Mouse (Mus musculus) erythroblast, embryonic 14.5 days (primary cell): ENCODE results near the gene Olfr323. TPM values are rescaled to one million over a fixed set of nuclear protein-coding genes. Genes with fewer than 3 reads are reported as not detected.

ENCODE experiments used
- H3K27me3 ChIP-seq: 2 replicates; pipeline ENCODE4 v1.6.1; 2012; ENCODE audit warnings: inconsistent platforms; ENCODE audit not compliant: control insufficient read depth
- H3K36me3 ChIP-seq: 2 replicates; pipeline ENCODE4 v1.6.1; 2012; ENCODE audit warnings: mild to moderate bottlenecking, inconsistent platforms; ENCODE audit not compliant: control insufficient read depth
- H3K4me1 ChIP-seq: 2 replicates; pipeline ENCODE4 v1.6.1; 2012; ENCODE audit warnings: inconsistent platforms; ENCODE audit not compliant: control insufficient read depth
- H3K4me3 ChIP-seq: replicated peaks from 2 replicates; pipeline ENCODE3; 2012; ENCODE audit warnings: moderate library complexity, mild to moderate bottlenecking, inconsistent platforms
- H3K9me3 ChIP-seq: 2 replicates; pipeline ENCODE4 v1.6.1; 2012; ENCODE audit warnings: low read length, inconsistent platforms, mixed read lengths; ENCODE audit not compliant: control insufficient read depth
- GATA1 ChIP-seq: IDR thresholded peaks from 2 replicates; pipeline ENCODE4 v1.6.1; 2012; ENCODE audit warnings: low read length, inconsistent platforms, mixed read lengths
- TAL1 ChIP-seq: IDR thresholded peaks from 3 replicates; pipeline ENCODE4 v1.6.1; 2012; ENCODE audit warnings: low read length, inconsistent platforms, mixed read lengths
- polyA plus RNA-seq: library from polyadenylated mRNA; stranded (reverse); fragments of >175 nt; gene quantifications from 2 replicates; pipeline ENCODE4 v1.2.3, GENCODE M21; 2012

The Olfr323 gene
- polyA plus RNA-seq, 1 experiment = 0.02 TPM

DNA sequence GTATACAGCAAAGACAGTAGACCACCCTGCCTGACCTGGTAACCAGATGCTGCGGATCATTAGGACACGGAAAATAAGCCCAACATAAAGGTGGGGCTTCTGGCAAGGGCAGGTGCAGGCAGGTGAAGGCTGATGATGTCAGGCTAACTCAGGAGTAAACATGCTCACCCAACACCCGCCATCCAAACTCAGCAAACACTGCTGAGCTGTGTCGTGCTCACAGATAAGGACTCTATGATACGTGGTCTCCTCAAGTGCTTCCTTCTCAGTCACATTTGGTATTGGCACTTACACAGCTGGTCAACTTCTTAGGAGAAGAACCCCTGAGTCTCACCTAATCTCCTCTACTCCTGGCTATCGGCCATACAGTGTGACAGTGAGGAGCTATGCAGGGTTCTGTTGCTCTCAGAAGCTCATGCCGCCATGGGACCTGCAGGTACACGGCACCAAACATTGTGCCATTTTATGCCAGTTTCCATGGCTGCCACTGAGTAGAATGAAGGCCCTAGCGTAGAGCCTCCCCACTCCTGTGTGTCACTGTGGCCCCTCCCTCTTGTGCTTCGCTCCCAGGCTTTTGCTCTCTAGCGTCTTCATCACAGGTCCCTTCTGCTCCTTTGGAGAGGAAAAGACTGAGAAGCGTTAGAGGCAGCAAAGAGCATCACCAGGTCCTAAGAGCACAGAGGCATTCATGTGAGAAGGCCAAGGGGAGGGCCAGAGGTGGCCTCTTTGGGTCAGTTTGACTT is 24.0 kb downstream of the Olfr323 start:
- TF ChIP-seq TAL1 = no peak
- TF ChIP-seq GATA1 = no peak
- H3K9me3 ChIP-seq = no peaks in the 10 kb centered on the region
- H3K27me3 ChIP-seq = no peaks in the 10 kb centered on the region
- H3K4me3 ChIP-seq = no peak overlapping the region
- H3K36me3 ChIP-seq = no peaks in the 10 kb centered on the region
- H3K4me1 ChIP-seq = peaks cover 4% of the 10 kb centered on the region; the same call in 1 of the 2 replicates

DNA sequence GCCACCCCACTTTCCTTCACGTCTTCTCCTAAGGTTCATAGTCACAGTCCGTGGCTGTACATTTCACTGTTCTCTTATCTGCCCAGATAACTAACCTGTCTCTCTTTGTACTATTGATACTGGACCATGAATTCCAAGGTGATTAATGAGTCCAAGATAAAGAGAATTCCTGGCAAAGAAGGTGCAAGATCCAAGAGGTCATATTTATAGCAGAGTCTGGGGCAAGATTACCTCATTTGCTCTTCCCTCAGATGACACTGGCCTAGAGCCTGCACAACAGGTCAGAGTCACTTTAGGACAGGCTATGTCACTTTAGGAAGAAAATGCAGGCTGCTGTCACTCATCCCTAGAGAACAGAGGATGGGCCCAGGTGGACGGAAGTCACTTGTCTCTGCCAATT is 25.1 kb downstream of the Olfr323 start:
- H3K36me3 ChIP-seq = no peaks in the 10 kb centered on the region
- no peaks in the 10 kb centered on the region for H3K27me3 ChIP-seq
- TF ChIP-seq TAL1 (no peak), GATA1 (no peak)
- peaks cover 4% of the 10 kb centered on the region; the same call in 1 of the 2 replicates for H3K4me1 ChIP-seq
- H3K9me3 ChIP-seq = no peaks in the 10 kb centered on the region
- H3K4me3 ChIP-seq = no peak overlapping the region

DNA sequence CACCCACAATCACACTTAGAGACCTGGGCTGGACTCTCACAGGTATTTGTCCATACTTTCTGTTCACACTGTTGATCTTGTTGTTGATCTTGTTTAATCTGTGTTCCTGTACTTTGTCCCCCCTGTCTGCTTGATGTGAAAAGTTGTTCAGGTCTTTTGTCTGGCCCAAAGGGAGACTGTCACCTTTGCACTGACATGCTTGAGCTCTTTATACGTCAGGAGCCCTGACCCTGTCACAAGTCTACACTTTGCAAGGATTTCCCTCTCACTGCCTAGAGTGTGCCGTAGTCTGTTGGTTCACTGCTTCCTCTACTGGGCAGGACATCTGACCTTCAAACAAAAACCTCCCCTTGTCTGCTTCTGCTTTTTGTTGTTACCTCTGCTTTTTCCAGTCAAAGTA is 25.6 kb downstream of the Olfr323 start:
- Histone ChIP-seq H3K4me3 (no peak overlapping the region), H3K27me3 (no peaks in the 10 kb centered on the region)

DNA sequence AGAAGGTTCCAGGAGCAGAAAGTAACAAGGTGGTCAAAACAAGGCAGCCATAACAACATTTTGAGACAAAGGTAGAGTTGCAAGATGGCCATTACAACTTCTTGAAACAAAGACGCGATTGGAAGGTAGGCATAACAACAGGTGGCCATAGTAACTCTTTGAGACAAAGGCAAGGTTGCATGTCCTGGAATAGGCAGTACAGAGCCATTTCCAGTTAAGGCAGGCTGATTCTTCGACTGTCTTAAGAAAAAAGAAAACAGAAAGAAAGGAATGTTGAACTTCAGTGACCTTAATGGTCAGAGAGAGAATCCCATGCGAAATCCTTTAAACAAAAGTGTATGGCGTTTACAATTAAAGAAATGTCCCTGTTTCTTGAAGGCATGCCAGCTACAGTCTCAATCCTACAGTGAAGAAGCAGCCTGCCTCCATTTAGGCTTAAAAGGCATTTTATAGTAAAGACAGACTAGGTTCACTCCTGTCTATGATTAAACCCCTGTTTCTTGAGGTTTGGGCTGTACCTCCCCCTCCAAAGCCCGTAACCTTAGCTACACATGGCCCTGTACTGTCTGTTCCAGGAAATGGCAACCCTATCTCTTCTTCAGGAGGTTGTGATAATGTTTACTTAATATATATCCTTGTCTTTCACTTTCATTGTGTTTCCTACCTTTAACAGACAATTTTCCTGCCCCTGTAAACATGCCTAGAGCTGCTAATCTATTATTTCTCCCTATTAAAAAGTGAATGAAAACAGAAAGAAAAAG is 27.3 kb downstream of the Olfr323 start:
- Histone ChIP-seq H3K4me3 (no peak overlapping the region), H3K4me1 (peaks cover 4% of the 10 kb centered on the region), H3K27me3 (no peaks in the 10 kb centered on the region), H3K9me3 (no peaks in the 10 kb centered on the region), H3K36me3 (no peaks in the 10 kb centered on the region)
- no peak for TF ChIP-seq GATA1
- no peak for TF ChIP-seq TAL1

More for the DNA sequence above, 25.6 kb downstream of the Olfr323 start:
- Histone ChIP-seq H3K36me3 (no peaks in the 10 kb centered on the region), H3K9me3 (no peaks in the 10 kb centered on the region), H3K4me1 (peaks cover 4% of the 10 kb centered on the region; the same call in 1 of the 2 replicates)
- TF ChIP-seq TAL1 = no peak
- no peak for TF ChIP-seq GATA1

DNA sequence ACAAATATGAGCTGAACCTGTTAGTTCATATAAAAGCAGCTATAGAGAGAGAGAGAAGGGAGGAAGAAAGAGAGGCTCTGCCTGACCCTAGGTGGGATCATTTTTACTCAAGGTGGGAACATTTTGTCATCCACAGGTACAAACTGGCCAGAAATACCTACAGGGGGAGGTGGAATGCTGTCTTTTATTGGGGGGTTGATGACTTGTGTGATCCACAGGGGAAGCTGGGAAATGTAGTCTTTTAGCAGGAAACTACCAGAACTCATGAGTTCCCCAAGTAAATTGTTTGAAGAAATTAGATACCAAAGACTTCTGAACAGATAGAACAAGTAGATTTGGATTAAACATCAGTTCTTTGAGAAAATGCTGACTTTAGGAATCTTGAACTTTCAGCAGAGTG is 28.2 kb downstream of the Olfr323 start:
- Histone ChIP-seq H3K27me3 (no peaks in the 10 kb centered on the region), H3K4me3 (no peak overlapping the region), H3K4me1 (peaks cover 4% of the 10 kb centered on the region), H3K9me3 (no peaks in the 10 kb centered on the region), H3K36me3 (no peaks in the 10 kb centered on the region)
- TF ChIP-seq GATA1 = no peak
- no peak for TF ChIP-seq TAL1

DNA sequence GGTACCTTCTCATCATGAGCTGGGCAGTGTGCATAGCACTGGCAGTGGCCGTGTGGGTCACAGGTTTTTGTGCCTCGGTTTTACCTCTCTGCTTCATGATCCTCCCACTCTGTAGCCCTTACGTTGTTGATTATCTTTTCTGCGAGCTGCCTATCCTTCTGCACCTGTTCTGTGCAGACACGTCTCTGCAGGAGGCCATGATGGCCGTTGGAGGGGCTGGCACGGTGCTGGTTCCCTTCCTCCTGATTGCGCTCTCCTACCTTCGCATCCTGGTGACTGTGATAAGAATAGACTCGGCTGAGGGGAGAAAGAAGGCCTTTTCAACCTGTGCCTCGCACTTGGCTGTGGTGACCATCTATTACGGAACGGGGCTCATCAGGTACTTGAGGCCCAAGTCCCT is 32.5 kb downstream of the Olfr323 start:
- Histone ChIP-seq H3K4me3 (no peak overlapping the region), H3K27me3 (no peaks in the 10 kb centered on the region), H3K36me3 (no peaks in the 10 kb centered on the region), H3K9me3 (no peaks in the 10 kb centered on the region), H3K4me1 (no peaks in the 10 kb centered on the region; the same call in none of the 2 replicates)
- TF ChIP-seq GATA1 = no peak
- peak; percentile 37; the same call in 2 of the 3 replicates for TF ChIP-seq TAL1

DNA sequence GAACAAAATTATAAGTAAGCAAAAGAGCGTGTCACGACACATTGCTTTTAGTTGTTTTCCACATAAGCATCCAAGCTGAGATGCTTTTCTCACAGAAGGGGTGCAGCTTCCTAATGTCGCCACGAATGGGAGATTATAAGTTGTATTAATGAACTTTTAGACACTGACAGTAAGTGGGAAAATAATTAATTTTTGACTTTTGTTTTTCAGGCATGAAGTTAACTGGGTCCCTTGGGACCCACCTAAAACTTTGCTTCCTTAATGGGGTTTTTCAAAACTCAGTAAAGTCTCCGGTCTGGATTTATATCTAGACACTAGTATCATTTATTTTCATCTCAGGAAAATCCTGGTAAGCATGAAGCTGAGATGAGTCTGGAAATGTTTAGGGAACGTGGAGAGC is 35.5 kb downstream of the Olfr323 start, which contains the start of gene Olfr324:
TSS of gene Olfr324 (plus strand) at position 301 of the 400 bp plus-strand sequence.
- TF ChIP-seq TAL1 (no peak), GATA1 (no peak)
- no peaks in the 10 kb centered on the region for H3K27me3 ChIP-seq
- H3K4me1 ChIP-seq = no peaks in the 10 kb centered on the region; the same call in 1 of the 2 replicates
- no peak within 1 kb of the TSS for H3K4me3 ChIP-seq
- no peaks in the 10 kb centered on the region for H3K36me3 ChIP-seq
- H3K9me3 ChIP-seq = no peaks in the 10 kb centered on the region

DNA sequence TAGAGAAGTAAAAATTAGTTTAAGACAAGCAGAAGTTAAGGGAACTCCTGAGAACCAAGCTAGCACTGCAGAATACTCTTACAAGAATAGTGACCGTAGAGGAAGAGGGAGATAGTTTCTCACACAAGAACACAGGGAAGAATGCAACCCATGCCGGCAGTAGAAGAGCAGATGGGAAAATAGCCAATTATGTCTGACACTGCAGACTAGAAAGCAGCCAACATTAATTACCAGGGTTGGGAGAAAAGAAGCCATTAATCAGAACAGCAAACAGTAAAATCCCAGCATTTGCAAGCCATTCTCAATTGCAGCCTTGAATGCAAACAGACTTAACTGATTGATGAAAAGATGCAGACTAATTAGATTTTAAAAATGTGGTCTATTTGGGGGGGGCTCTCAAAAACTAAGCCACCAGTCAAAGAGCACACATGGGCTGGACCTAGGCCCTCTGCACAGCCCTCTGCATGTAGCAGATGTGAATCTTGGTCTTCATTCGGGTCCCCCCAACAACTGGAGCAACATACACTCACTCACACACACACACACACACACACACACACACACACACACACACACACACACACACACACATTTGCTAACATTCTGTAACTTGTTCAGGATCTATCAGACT is 41.6 kb downstream of the Olfr323 start:
- no peak for TF ChIP-seq GATA1
- TF ChIP-seq TAL1 = no peak
- no peaks in the 10 kb centered on the region for H3K9me3 ChIP-seq
- 0 out of 2 replicates have a peak, but pooled peaks cover 2% of the 10 kb centered on the region for H3K27me3 ChIP-seq
- no peaks in the 10 kb centered on the region for H3K36me3 ChIP-seq
- peaks cover 17% of the 10 kb centered on the region for H3K4me1 ChIP-seq
- no peak overlapping the region for H3K4me3 ChIP-seq
